Mouse (Mus musculus) embryonic fibroblast, embryonic 13.5 days (primary cell): ENCODE results near the gene Atf6b.

Experiments
- CTCF ChIP-seq: IDR thresholded peaks from 2 replicates; pipeline ENCODE4 v1.5.1; 2011; ENCODE audit warnings: mild to moderate bottlenecking, control low read depth, low read length, moderate library complexity, borderline replicate concordance; ENCODE audit not compliant: insufficient read depth
- POLR2A ChIP-seq: IDR thresholded peaks from 2 replicates; pipeline ENCODE4 v1.6.1; 2011; ENCODE audit warnings: low read depth, mild to moderate bottlenecking, control low read depth, low read length, moderate library complexity

- TF ChIP-seq CTCF: peak; percentile 43; the same call in 1 of the 2 replicates
- TF ChIP-seq POLR2A: no peak
These were observed 20.2 kb upstream of the Atf6b start for GRCm38 (mm10) chr17:34626773-34627092.
